Mouse (Mus musculus) skeletal muscle tissue, adult 2 months (tissue): ENCODE results near the gene Anks1b.

Experiments
- DNase-seq: peaks from one replicate; pipeline ENCODE4 v3.0.0-alpha.2; 2012; ENCODE audit warnings: low read depth, low spot score

Gene Anks1b

GRCm38 (mm10) chr10:90947608-90948373 is 1074.5 kb downstream of the Anks1b start:
- DNase-seq, result no peak

DNA sequence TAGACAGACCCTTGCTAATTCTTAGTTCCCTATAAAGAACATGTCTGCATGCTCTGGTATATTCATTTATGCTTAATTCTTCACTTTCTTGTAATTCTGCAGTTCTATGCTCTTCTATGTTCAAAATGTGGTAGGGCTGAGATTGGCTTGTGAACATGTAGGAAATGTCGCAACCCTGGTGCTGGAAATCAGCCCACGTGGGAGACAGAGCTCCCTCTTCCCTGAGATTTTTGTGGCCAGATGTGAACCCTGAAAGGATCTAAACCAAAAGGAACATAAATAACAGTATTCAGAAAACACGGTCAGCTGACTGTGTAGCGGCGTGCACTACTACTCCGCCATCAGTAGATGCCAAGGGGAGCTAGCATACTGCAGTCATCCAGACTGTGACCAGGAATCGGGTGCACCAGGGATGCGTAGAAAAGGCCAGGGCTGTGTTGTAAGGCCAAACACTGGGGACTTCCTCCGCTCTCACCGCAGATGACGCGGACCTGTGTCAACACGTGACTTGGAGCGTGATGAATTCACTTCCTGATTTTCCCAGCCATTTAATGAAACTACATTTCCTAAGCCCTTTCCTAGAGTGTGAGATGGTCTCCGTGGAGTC is 1079.9 kb downstream of the Anks1b start:
- DNase-seq, result peak; percentile 30

- DNase-seq, result peak; percentile 22
These were observed 1080.5 kb downstream of the Anks1b start for GRCm38 (mm10) chr10:90953821-90954220.

DNA sequence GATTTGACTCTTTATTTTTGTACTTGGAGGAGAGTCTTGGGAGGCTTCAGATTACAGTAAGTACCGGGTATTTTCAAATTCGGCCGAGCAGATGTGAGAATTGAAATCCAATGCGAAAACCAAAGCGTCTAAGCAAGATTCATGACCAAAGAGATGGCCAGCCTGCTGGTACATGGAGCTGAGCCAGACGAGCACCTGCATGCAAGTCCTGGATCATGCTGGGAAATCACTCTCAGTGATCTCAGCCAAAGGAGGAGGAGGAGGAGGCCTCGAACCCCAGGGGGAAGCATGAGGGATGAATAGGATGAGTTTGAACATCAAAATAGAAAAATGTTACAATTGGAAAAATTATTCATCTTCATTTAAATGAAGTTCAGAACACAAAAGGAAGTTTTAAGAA is 1087.1 kb downstream of the Anks1b start:
- no peak for DNase-seq

GRCm38 (mm10) chr10:90964511-90964910 is 1091.2 kb downstream of the Anks1b start:
- no peak for DNase-seq

- no peak for DNase-seq
These were observed 1092.5 kb downstream of the Anks1b start for GRCm38 (mm10) chr10:90965671-90966315.

GRCm38 (mm10) chr10:90966821-90967220 is 1093.5 kb downstream of the Anks1b start:
- DNase-seq, result no peak

DNA sequence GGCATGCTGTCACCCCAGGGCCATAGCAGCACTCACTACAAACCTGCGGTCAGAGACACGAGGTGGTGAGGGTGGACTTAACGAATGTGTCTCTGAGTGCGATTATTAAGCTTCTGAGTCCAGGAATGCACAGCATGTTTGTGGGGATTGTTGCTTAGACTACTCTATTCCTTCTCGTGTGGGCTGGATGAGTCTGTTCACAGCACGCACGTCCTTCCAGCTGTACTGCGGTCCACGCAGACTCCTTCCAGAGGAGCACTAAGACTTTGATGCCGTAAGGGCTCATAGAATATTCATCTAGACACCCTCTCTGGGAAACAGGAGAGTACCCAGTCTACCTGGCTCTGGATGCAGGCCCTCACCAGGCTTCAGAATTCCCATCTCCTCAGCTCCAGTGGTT is 1094.9 kb downstream of the Anks1b start:
- no peak for DNase-seq

GRCm38 (mm10) chr10:90969355-90970174 is 1096.3 kb downstream of the Anks1b start:
- DNase-seq, result no peak

- no peak for DNase-seq
These were observed 1097.3 kb downstream of the Anks1b start for GRCm38 (mm10) chr10:90970560-90970959.

DNA sequence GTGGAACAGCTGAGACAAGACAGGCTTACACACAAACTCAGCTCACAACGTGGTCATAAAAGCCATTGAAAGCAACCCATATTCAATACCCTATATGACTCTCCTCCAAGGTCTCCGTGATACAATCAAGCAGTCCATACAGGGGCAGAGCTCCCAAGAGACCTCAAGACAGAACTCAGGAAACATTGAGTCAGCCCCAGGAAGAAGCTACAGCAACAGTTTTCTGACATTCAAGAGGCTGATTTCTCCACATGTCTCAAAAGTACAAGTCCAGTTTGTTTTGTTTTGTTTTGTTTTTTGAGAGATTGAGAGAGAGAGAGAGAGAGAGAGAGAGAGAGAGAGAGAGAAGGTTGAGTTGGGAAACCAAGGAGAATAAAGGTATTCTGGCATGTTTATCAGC is 1100.8 kb downstream of the Anks1b start:
- DNase-seq, result no peak

- no peak for DNase-seq
These were observed 1101.2 kb downstream of the Anks1b start for GRCm38 (mm10) chr10:90974491-90974890.

- DNase-seq, result no peak
These were observed 1108.5 kb downstream of the Anks1b start for GRCm38 (mm10) chr10:90981811-90982210.

DNA sequence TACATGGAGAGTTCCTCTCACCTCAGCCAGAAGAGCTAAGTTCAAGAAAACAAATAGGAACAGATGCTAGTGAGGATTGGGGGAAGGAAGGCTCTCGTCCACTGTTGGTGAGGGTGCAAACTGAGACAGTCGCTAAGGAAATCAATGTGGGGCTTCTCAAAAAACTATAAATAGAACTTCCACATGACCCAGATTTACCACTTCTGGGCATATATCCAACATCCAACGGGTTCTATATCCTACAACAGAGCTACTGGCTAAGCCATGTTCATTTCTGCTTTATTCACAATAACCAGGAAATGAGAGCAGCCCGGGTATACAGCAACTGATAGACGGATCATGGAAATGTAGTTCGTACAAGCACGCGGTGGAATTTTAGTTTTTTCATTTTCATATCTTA is 1109.7 kb downstream of the Anks1b start:
- DNase-seq, result peak; percentile 10

- DNase-seq, result no peak
These were observed 1117.0 kb downstream of the Anks1b start for GRCm38 (mm10) chr10:90990340-90990739.

GRCm38 (mm10) chr10:90992237-90992636 is 1118.9 kb downstream of the Anks1b start:
- no peak for DNase-seq

DNA sequence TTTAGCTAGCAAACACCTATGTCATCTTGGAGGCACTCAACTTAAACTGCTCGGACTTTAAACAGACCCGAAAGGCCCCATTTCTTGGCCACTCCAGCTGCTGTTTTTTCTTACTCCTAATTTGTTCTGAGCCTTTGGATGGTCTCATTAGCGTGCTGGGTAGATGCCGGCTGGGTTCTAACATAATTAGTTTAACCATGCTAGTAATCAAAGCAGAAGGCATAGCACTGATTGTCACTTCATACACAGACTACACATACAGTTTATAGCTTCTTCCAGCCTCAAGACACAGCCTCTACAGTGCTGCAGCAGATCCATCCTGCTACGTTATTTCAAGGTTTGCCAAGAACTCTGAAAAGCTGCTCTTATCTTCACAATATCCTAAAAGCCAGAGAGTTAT is 1120.6 kb downstream of the Anks1b start:
- no peak for DNase-seq

DNA sequence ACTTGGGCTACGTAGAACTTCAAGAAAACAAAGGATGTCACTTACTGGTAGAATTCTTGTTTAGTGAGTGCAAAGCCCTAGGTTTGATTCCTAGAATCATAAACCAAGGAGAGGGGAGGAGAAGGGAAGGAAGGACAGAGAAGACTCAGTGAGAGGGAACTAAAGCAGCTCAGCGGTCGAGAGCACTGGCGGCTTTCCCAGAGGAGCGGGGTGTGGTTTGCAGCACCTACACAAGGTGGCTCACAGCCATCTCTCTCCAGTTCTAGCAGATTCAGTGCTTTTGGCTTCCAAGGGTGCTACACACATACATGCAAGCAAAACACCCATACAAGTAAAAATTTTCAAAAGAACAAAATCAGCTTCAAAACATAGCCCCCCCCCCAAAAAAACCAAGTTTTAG is 1126.6 kb downstream of the Anks1b start:
- no peak for DNase-seq

GRCm38 (mm10) chr10:91001421-91001820 is 1128.1 kb downstream of the Anks1b start:
- DNase-seq, result peak; percentile 15

GRCm38 (mm10) chr10:91005858-91006538 is 1132.7 kb downstream of the Anks1b start:
- DNase-seq, result no peak
